Mouse (Mus musculus) liver, embryonic 14.5 days (tissue): ENCODE measurements around the gene Cbln1.

Source experiments
- CTCF ChIP-seq: IDR thresholded peaks from 2 replicates; pipeline ENCODE4 v1.5.1; 2016; ENCODE audit warnings: antibody characterized with exemption, low read depth, control low read depth
- EP300 ChIP-seq: IDR thresholded peaks from 2 replicates; pipeline ENCODE4 v1.6.1; 2016; ENCODE audit warnings: antibody characterized with exemption, low read depth

GRCm38 (mm10) chr8:87468958-87469815 lies 3.2 kb downstream of the Cbln1 start:
- no peak for TF ChIP-seq CTCF
- TF ChIP-seq EP300: no peak
